Mouse (Mus musculus): Measurements from ENCODE around the gene Atxn2. TPM values are rescaled to one million over a fixed set of nuclear protein-coding genes. Genes with fewer than 3 reads are reported as not detected.
A peak's percentile ranks its signal among the peaks of the same experiment; 100 is the strongest.

The Atxn2 gene
- polyA plus RNA-seq, 1 experiment from 2014 or later = 38.9 TPM

DNA sequence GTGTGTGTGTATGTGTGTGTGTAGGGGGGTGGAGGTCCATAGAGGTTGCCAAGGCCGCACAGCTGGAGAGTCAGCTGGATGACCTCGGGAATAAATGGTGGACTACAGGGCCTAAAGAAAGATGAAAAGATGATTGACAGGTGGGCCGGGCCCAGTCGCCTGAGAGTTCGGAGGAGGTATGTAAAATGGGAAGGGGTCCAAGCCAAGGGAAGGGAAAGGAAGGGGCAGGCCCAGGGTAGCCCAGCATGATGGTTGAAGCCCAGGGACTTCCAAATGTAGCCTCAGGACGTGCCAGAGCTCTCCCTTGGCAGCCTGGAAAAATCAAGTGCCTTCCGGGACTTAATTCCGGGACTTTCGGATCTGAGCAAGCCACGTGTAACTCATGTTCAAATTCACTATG lies 143.6 kb downstream of the Atxn2 start:
- H3K4me2 ChIP-seq (replicated peaks; ENCODE audit: low read depth, low read length) = no peak overlapping the region
- WGBS = 71% methylated on average over 10 of the region's 10 CpGs
- ATAC-seq (ENCODE audit: low FRiP score, low TSS enrichment) = no peak
- no peak overlapping the region for H3K27ac ChIP-seq (ENCODE audit: low read length)
- no peaks in the 10 kb centered on the region for H3K9me3 ChIP-seq (ENCODE audit: low read length)
- H3K4me3 ChIP-seq (ENCODE audit: low read length) = no peak overlapping the region
- H3K4me1 ChIP-seq (ENCODE audit: insufficient read depth, low read length) = peaks cover 17% of the 10 kb centered on the region
- H3K27me3 ChIP-seq (ENCODE audit: insufficient read depth, low read length) = no peaks in the 10 kb centered on the region
- H3K9ac ChIP-seq (replicated peaks; ENCODE audit: low read length) = no peak overlapping the region
- peaks cover 34% of the 10 kb centered on the region for H3K36me3 ChIP-seq (ENCODE audit: insufficient read depth, low read length)

DNA sequence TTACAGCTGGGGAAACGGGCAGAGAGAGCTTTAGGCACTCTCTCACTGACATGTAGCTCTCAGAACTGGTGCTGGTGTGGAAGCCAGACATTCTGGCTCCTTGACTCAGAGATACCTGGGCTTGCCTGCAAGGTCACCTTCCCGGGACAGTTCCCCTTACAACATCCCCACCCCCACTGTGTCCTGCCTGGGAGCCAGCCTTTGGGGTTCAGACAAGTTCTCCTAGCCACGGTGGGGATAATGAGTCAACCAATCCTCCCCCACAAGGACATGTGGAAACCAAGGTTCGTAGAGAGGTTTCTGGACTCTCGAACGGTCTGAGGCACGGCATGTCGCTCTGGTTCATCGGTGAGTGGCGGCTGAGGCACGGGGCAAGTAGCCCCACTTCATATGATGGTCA lies 145.6 kb downstream of the Atxn2 start:
- H3K4me1 ChIP-seq (ENCODE audit: insufficient read depth, low read length) = no peaks in the 10 kb centered on the region
- no peak overlapping the region for H3K4me3 ChIP-seq (ENCODE audit: low read length)
- no peak overlapping the region for H3K4me2 ChIP-seq (replicated peaks; ENCODE audit: low read depth, low read length)
- 66% methylated on average over 11 of the region's 11 CpGs for WGBS
- no peak overlapping the region for H3K27ac ChIP-seq (ENCODE audit: low read length)
- peaks cover 10% of the 10 kb centered on the region for H3K9me3 ChIP-seq (ENCODE audit: low read length)
- ATAC-seq (ENCODE audit: low FRiP score, low TSS enrichment) = no peak
- H3K36me3 ChIP-seq (ENCODE audit: insufficient read depth, low read length) = peaks cover 42% of the 10 kb centered on the region
- H3K27me3 ChIP-seq (ENCODE audit: insufficient read depth, low read length) = no peaks in the 10 kb centered on the region
- H3K9ac ChIP-seq (replicated peaks; ENCODE audit: low read length) = no peak overlapping the region

DNA sequence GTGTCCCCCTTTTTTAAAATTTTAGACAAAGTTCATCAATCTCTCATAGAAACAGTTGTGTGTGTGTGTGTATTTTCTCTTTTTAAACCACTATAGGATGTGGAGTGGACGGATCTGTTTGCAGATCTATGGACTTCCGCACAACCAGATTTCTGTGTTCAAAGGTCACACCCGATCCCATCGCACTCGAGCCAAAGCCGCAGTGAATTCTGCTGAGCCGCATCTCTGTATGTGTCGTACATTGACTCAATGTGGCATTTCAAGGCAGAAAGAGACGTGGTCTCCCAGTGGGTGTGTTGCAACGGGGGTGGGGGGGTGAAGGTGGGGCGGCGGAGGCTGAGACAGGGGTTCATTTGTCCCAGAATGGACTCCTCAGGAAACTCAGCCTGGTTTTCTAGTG lies 147.3 kb downstream of the Atxn2 start:
- H3K9me3 ChIP-seq (ENCODE audit: low read length) = peaks cover 10% of the 10 kb centered on the region
- no peak overlapping the region for H3K9ac ChIP-seq (replicated peaks; ENCODE audit: low read length)
- WGBS = 92% methylated on average over 12 of the region's 12 CpGs
- no peaks in the 10 kb centered on the region for H3K27me3 ChIP-seq (ENCODE audit: insufficient read depth, low read length)
- no peak overlapping the region for H3K4me2 ChIP-seq (replicated peaks; ENCODE audit: low read depth, low read length)
- no peak overlapping the region for H3K27ac ChIP-seq (ENCODE audit: low read length)
- ATAC-seq (ENCODE audit: low FRiP score, low TSS enrichment) = no peak
- H3K4me1 ChIP-seq (ENCODE audit: insufficient read depth, low read length) = no peaks in the 10 kb centered on the region
- H3K4me3 ChIP-seq (ENCODE audit: low read length) = no peak overlapping the region
- peaks cover 25% of the 10 kb centered on the region for H3K36me3 ChIP-seq (ENCODE audit: insufficient read depth, low read length)

DNA sequence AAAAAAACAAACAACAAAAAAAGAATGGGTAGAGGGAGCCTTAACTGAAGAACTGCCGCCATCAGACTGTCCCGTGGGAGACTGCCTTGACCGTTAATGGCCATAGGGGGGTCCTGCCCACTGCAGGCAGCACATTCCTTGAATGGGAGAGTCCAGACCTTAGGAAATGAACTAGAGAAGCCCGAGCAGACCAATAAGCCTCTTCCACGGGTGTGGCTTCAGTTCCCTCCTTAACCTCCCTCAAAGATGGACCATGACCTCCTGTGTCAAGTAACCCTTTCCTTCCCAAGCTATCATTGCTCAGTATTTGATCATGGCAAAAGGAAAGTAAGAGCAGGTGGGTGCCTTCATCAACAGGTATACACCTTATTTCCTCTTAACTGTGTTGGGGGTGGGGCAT lies 150.8 kb downstream of the Atxn2 start:
- H3K36me3 ChIP-seq (ENCODE audit: insufficient read depth, low read length) = peaks cover 14% of the 10 kb centered on the region
- H3K4me3 ChIP-seq (ENCODE audit: low read length) = no peak overlapping the region
- H3K27ac ChIP-seq (ENCODE audit: low read length) = no peak overlapping the region
- H3K4me2 ChIP-seq (replicated peaks; ENCODE audit: low read depth, low read length) = no peak overlapping the region
- no peak for ATAC-seq (ENCODE audit: low FRiP score, low TSS enrichment)
- H3K27me3 ChIP-seq (ENCODE audit: insufficient read depth, low read length) = no peaks in the 10 kb centered on the region
- peaks cover 4% of the 10 kb centered on the region; the same call in 1 of the 2 replicates for H3K4me1 ChIP-seq (ENCODE audit: insufficient read depth, low read length)
- 29% methylated on average over 5 of the region's 5 CpGs for WGBS
- H3K9ac ChIP-seq (replicated peaks; ENCODE audit: low read length) = no peak overlapping the region
- peaks cover 10% of the 10 kb centered on the region for H3K9me3 ChIP-seq (ENCODE audit: low read length)

DNA sequence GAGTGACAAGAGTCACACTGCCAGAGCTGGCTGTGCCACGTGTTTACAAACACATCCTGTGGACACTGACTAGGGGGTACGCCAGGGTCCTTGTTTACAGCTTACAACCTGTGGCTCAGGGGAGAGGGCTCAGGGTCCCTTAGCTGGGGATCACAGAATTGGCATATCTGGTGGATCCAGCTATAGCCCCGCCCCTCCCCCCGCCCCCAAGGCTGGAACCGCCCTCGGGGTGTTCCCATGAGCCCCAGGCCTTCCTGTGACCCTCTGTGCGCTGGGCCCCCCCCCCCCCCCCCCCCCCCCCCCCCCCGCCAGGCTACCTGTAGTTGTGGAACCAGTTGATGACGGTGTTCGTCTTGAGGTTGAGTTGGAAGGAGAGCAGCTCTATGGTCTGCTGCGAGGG lies 153.2 kb downstream of the Atxn2 start:
- H3K4me3 ChIP-seq (ENCODE audit: low read length) = no peak overlapping the region
- H3K36me3 ChIP-seq (ENCODE audit: insufficient read depth, low read length) = peaks cover 14% of the 10 kb centered on the region
- ATAC-seq (ENCODE audit: low FRiP score, low TSS enrichment) = no peak
- H3K4me1 ChIP-seq (ENCODE audit: insufficient read depth, low read length) = peaks cover 4% of the 10 kb centered on the region; the same call in 1 of the 2 replicates
- H3K9ac ChIP-seq (replicated peaks; ENCODE audit: low read length) = peak overlapping the region; percentile 51; the same call in 1 of the 2 replicates
- WGBS = 16% methylated on average over 7 of the region's 11 CpGs
- H3K4me2 ChIP-seq (replicated peaks; ENCODE audit: low read depth, low read length) = peak overlapping the region; percentile 35
- H3K27ac ChIP-seq (ENCODE audit: low read length) = no peak overlapping the region
- no peaks in the 10 kb centered on the region for H3K27me3 ChIP-seq (ENCODE audit: insufficient read depth, low read length)
- peaks cover 10% of the 10 kb centered on the region for H3K9me3 ChIP-seq (ENCODE audit: low read length)

Small RNA genes lying within 50 kb of the gene (microRNA-seq; reads per million reads assigned to microRNA genes)
- not detected for gene Mir7031

Other genes starting within 250 kb of the Atxn2 start
- 0.22 and 0.24 TPM in 2 replicates for gene Adam1b, start 207.9 kb upstream of the Atxn2 start, polyA plus RNA-seq (2015; fragmentation: Nextera tagmentation; extraction: Ambion mirVana)
- 1.2 and 1.5 TPM in 2 replicates for gene Adam1a, start 165.9 kb upstream of the Atxn2 start, polyA plus RNA-seq (2015; fragmentation: Nextera tagmentation; extraction: Ambion mirVana)
- 0.42 TPM in 1 of 2 replicates, not detected in the other for gene Gm42878, start 165.9 kb upstream of the Atxn2 start, polyA plus RNA-seq (2015; fragmentation: Nextera tagmentation; extraction: Ambion mirVana)
- 50.6 and 51.2 TPM in 2 replicates for gene Mapkapk5, start 165.4 kb upstream of the Atxn2 start, polyA plus RNA-seq (2015; fragmentation: Nextera tagmentation; extraction: Ambion mirVana)
- gene Aldh2, start 117.5 kb upstream of the Atxn2 start, polyA plus RNA-seq (2015; fragmentation: Nextera tagmentation; extraction: Ambion mirVana) = 234 and 274 TPM in 2 replicates
- gene Acad12, start 92.4 kb upstream of the Atxn2 start, polyA plus RNA-seq (2015; fragmentation: Nextera tagmentation; extraction: Ambion mirVana) = 3.5 and 3.6 TPM in 2 replicates
- gene Acad10, start 50.8 kb upstream of the Atxn2 start, polyA plus RNA-seq (2015; fragmentation: Nextera tagmentation; extraction: Ambion mirVana) = 4.3 and 5.7 TPM in 2 replicates
- 34.9 and 37.4 TPM in 2 replicates for gene Brap, start 50.8 kb upstream of the Atxn2 start, polyA plus RNA-seq (2015; fragmentation: Nextera tagmentation; extraction: Ambion mirVana)
- 17.4 and 17.8 TPM in 2 replicates for gene Sh2b3, start 126.3 kb downstream of the Atxn2 start, polyA plus RNA-seq (2015; fragmentation: Nextera tagmentation; extraction: Ambion mirVana)
- 28.9 and 33.2 TPM in 2 replicates for gene Pheta1, start 137.6 kb downstream of the Atxn2 start, polyA plus RNA-seq (2015; fragmentation: Nextera tagmentation; extraction: Ambion mirVana)

Measured in kidney, embryonic 16.5 days (tissue).